Mouse (Mus musculus) c-Kit-positive CD71-positive TER-119-negative erythroid progenitor cells, embryonic 14.5 days (primary cell): ENCODE results near the gene Pdlim5.

Source experiments
- DNase-seq: peaks from one replicate; pipeline ENCODE4 v3.0.0-alpha.2; 2013; ENCODE audit warnings: low read depth

The Pdlim5 gene

GRCm38 (mm10) chr3:142339440-142340251, 55.9 kb downstream of the Pdlim5 start:
- no peak for DNase-seq

GRCm38 (mm10) chr3:142338058-142338457, 57.4 kb downstream of the Pdlim5 start:
- DNase-seq, result no peak

GRCm38 (mm10) chr3:142334496-142334895, 61.0 kb downstream of the Pdlim5 start:
- no peak for DNase-seq

- DNase-seq, result no peak
Measured at GRCm38 (mm10) chr3:142333458-142333857, 62.0 kb downstream of the Pdlim5 start.

- DNase-seq, result peak; percentile 21
Measured at GRCm38 (mm10) chr3:142332716-142333115, 62.8 kb downstream of the Pdlim5 start.

- peak; percentile 31 for DNase-seq
Measured at GRCm38 (mm10) chr3:142331872-142332554, 63.5 kb downstream of the Pdlim5 start.

GRCm38 (mm10) chr3:142330425-142330824, 65.1 kb downstream of the Pdlim5 start:
- no peak for DNase-seq

- no peak for DNase-seq
Measured at GRCm38 (mm10) chr3:142323592-142323991, 71.9 kb downstream of the Pdlim5 start.

- DNase-seq, result no peak
Measured at GRCm38 (mm10) chr3:142321930-142322329, 73.6 kb downstream of the Pdlim5 start.

- DNase-seq, result no peak
Measured at GRCm38 (mm10) chr3:142318147-142318546, 77.3 kb downstream of the Pdlim5 start.

GRCm38 (mm10) chr3:142316138-142316740, 79.3 kb downstream of the Pdlim5 start:
- DNase-seq, result no peak

- DNase-seq, result no peak
Measured at GRCm38 (mm10) chr3:142311075-142311474, 84.4 kb downstream of the Pdlim5 start.

GRCm38 (mm10) chr3:142310446-142310845, 85.0 kb downstream of the Pdlim5 start:
- DNase-seq, result no peak

- no peak for DNase-seq
Measured at GRCm38 (mm10) chr3:142295287-142295676, 100.2 kb downstream of the Pdlim5 start.

- peak; percentile 54 for DNase-seq
Measured at GRCm38 (mm10) chr3:142294616-142295286, 100.7 kb downstream of the Pdlim5 start.

GRCm38 (mm10) chr3:142293561-142293960, 101.9 kb downstream of the Pdlim5 start:
- no peak for DNase-seq

GRCm38 (mm10) chr3:142282706-142283105, 112.8 kb downstream of the Pdlim5 start:
- DNase-seq, result peak; percentile 51

GRCm38 (mm10) chr3:142281656-142282055, 113.8 kb downstream of the Pdlim5 start:
- no peak for DNase-seq

GRCm38 (mm10) chr3:142281093-142281445, 114.4 kb downstream of the Pdlim5 start:
- peak; percentile 35 for DNase-seq

- DNase-seq, result no peak
Measured at GRCm38 (mm10) chr3:142280366-142281092, 115.0 kb downstream of the Pdlim5 start.

- no peak for DNase-seq
Measured at GRCm38 (mm10) chr3:142279011-142279410, 116.5 kb downstream of the Pdlim5 start.

GRCm38 (mm10) chr3:142276506-142276905, 119.0 kb downstream of the Pdlim5 start:
- no peak for DNase-seq
